10 mouse cellular contexts compared by ENCODE assay signal in the genomic region with DNA sequence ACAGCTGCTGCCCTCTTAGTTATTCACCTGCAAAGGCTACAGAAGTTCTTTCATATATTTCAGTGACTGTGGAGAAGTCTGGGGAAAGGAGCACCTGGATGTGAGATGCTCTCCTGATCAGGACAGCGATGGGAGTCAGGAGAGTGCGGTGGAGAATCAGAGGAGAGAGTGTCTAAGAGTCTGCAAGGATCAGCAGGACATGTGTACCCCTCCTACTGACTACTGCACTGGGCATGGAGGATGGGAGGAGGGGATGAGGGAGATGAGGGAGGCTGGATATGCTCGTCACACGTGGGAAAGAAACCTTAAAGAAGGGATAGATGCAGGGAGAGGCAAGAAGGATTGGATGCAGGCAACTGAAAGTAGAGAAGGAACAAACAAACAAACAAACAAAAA.
A peak's percentile ranks its signal among the peaks of the same experiment; 100 is the strongest.
DNase-seq lines count a peak whose midpoint lies in the region; ATAC-seq lines count a peak whose summit lies in the region.
"Had no signal": no experiment of that assay in that cellular context is flagged by ENCODE, and none has a peak within 500 bp of the region (broad histone marks: within the 10 kb centered on the region; RNA-seq: fewer than 3 reads in every experiment).

No protein-coding gene starts in this region.

- DNase-seq in heart, postnatal 10 days, result no peak
- DNase-seq in embryonic facial prominence, embryonic 11.5 days (ENCODE audit: low spot score), result no peak
- DNase-seq in cerebellum, postnatal 25 days, result no peak
- no peak for DNase-seq in urinary bladder, postnatal 25 days (ENCODE audit: low spot score)
- DNase-seq: cerebellum, adult 11 months had no signal

- H3K27ac ChIP-seq in heart, embryonic 16.5 days (ENCODE audit: low read length), result no peak overlapping the region
- H3K27ac ChIP-seq in embryonic facial prominence, embryonic 11.5 days (replicated peaks; ENCODE audit: low read depth, low read length), result no peak overlapping the region
- peak overlapping the region; percentile 62 for H3K27ac ChIP-seq in hindbrain, embryonic 13.5 days
- peak overlapping the region; percentile 80 for H3K27ac ChIP-seq in midbrain, embryonic 13.5 days
- H3K27ac ChIP-seq: stomach, embryonic 15.5 days had no signal

- no peaks in the 10 kb centered on the region; the same call in 1 of the 2 replicates for H3K9me3 ChIP-seq in heart, embryonic 16.5 days (replicated peaks; ENCODE audit: control insufficient read depth, low read length)
- no peaks in the 10 kb centered on the region for H3K9me3 ChIP-seq in embryonic facial prominence, embryonic 11.5 days (replicated peaks; ENCODE audit: control insufficient read depth, low read length)
- 0 out of 2 replicates have a peak, but pooled peaks cover 3% of the 10 kb centered on the region for H3K9me3 ChIP-seq in hindbrain, embryonic 13.5 days
- H3K9me3 ChIP-seq in midbrain, embryonic 13.5 days, result no peaks in the 10 kb centered on the region
- H3K9me3 ChIP-seq: stomach, embryonic 15.5 days had no signal

- peak overlapping the region; percentile 75 for H3K4me2 ChIP-seq in heart, embryonic 16.5 days (ENCODE audit: low read depth, low read length)
- no peak overlapping the region; the same call in none of the 2 replicates for H3K4me2 ChIP-seq in embryonic facial prominence, embryonic 11.5 days (ENCODE audit: low read depth, low read length)
- peak overlapping the region; percentile 49 for H3K4me2 ChIP-seq in hindbrain, embryonic 13.5 days
- H3K4me2 ChIP-seq in midbrain, embryonic 13.5 days (replicated peaks), result peak overlapping the region; percentile 58

- H3K4me3 ChIP-seq in heart, embryonic 16.5 days (ENCODE audit: low read length), result peak overlapping the region; percentile 44; the same call in 1 of the 2 replicates
- no peak overlapping the region for H3K4me3 ChIP-seq in embryonic facial prominence, embryonic 11.5 days (ENCODE audit: low read depth, low read length)
- peak overlapping the region; percentile 20; the same call in 1 of the 2 replicates for H3K4me3 ChIP-seq in hindbrain, embryonic 13.5 days
- H3K4me3 ChIP-seq in midbrain, embryonic 13.5 days (replicated peaks), result peak overlapping the region; percentile 30

- ATAC-seq in heart, embryonic 16.5 days (replicated peaks; ENCODE audit: extremely low read depth, insufficient read depth, low FRiP score), result no peak
- peak; percentile 35; the same call in 1 of the 2 replicates for ATAC-seq in embryonic facial prominence, embryonic 11.5 days (replicated peaks; ENCODE audit: insufficient number of reproducible peaks, low FRiP score, low TSS enrichment, low read depth)
- peak; percentile 46 for ATAC-seq in hindbrain, embryonic 13.5 days (ENCODE audit: low FRiP score)
- peak; percentile 79 for ATAC-seq in midbrain, embryonic 13.5 days
- ATAC-seq in CD4-positive, CD25-positive, alpha-beta regulatory T cell, adult 4 months, result no peak

- peak overlapping the region; percentile 61; the same call in 1 of the 2 replicates for H3K9ac ChIP-seq in heart, embryonic 16.5 days (ENCODE audit: low read length)
- peak overlapping the region; percentile 6; the same call in 1 of the 2 replicates for H3K9ac ChIP-seq in embryonic facial prominence, embryonic 11.5 days (replicated peaks; ENCODE audit: low read length)
- peak overlapping the region; percentile 26; the same call in 1 of the 2 replicates for H3K9ac ChIP-seq in hindbrain, embryonic 13.5 days
- peak overlapping the region; percentile 57; the same call in 1 of the 2 replicates for H3K9ac ChIP-seq in midbrain, embryonic 13.5 days (replicated peaks)
- H3K9ac ChIP-seq: stomach, embryonic 15.5 days had no signal

- peaks cover 11% of the 10 kb centered on the region for H3K4me1 ChIP-seq in heart, embryonic 16.5 days (ENCODE audit: control insufficient read depth, insufficient read depth, low read length)
- peaks cover 2% of the 10 kb centered on the region; the same call in 1 of the 2 replicates for H3K4me1 ChIP-seq in embryonic facial prominence, embryonic 11.5 days (ENCODE audit: control insufficient read depth, insufficient read depth, low read length)
- peaks cover 44% of the 10 kb centered on the region for H3K4me1 ChIP-seq in hindbrain, embryonic 13.5 days (replicated peaks)
- peaks cover 40% of the 10 kb centered on the region for H3K4me1 ChIP-seq in midbrain, embryonic 13.5 days (replicated peaks)

- no peaks in the 10 kb centered on the region for H3K36me3 ChIP-seq in heart, embryonic 16.5 days (ENCODE audit: control insufficient read depth, insufficient read depth)
- H3K36me3 ChIP-seq in embryonic facial prominence, embryonic 11.5 days (replicated peaks; ENCODE audit: control insufficient read depth, insufficient read depth, low read depth, low read length), result no peaks in the 10 kb centered on the region
- no peaks in the 10 kb centered on the region for H3K36me3 ChIP-seq in hindbrain, embryonic 13.5 days
- no peaks in the 10 kb centered on the region for H3K36me3 ChIP-seq in midbrain, embryonic 13.5 days
- H3K36me3 ChIP-seq: stomach, embryonic 15.5 days had no signal

- intact Hi-C loops in heart, postnatal 10 days (cut with DNase I), result no loop called here

- no peaks in the 10 kb centered on the region for H3K27me3 ChIP-seq in heart, embryonic 16.5 days (ENCODE audit: control insufficient read depth, insufficient read depth, low read length)
- H3K27me3 ChIP-seq in embryonic facial prominence, embryonic 11.5 days (ENCODE audit: control insufficient read depth, insufficient read depth, low read length), result no peaks in the 10 kb centered on the region
- H3K27me3 ChIP-seq in hindbrain, embryonic 13.5 days, result no peaks in the 10 kb centered on the region
- no peaks in the 10 kb centered on the region for H3K27me3 ChIP-seq in midbrain, embryonic 13.5 days
- H3K27me3 ChIP-seq: stomach, embryonic 15.5 days had no signal

- WGBS in heart, embryonic 16.5 days, result 42% methylated on average over 4 of the region's 4 CpGs
- 22% methylated on average over 4 of the region's 4 CpGs for WGBS in embryonic facial prominence, embryonic 11.5 days
- 18% methylated on average over 4 of the region's 4 CpGs for WGBS in hindbrain, embryonic 13.5 days
- WGBS in midbrain, embryonic 13.5 days, result 11% methylated on average over 4 of the region's 4 CpGs

Comparison
In these comparisons a context has a peak if more than half of its experiments do, and no peak if none do; other contexts are left out.
1. ATAC-seq: peak in embryonic facial prominence, embryonic 11.5 days (single experiment), hindbrain, embryonic 13.5 days (single experiment) and midbrain, embryonic 13.5 days (single experiment); none in heart, embryonic 16.5 days (single experiment) and CD4-positive, CD25-positive, alpha-beta regulatory T cell, adult 4 months (single experiment).
2. H3K27ac ChIP-seq: peak in hindbrain, embryonic 13.5 days (single experiment) and midbrain, embryonic 13.5 days (single experiment); none in heart, embryonic 16.5 days (single experiment) and embryonic facial prominence, embryonic 11.5 days (single experiment).
3. H3K9ac ChIP-seq: peak in every context shown above with its lines; median percentile 61 in heart, embryonic 16.5 days; 57 in midbrain, embryonic 13.5 days; 26 in hindbrain, embryonic 13.5 days; 6 in embryonic facial prominence, embryonic 11.5 days.